Mouse (Mus musculus) limb, embryonic 10.5 days (tissue): Measurements from ENCODE around the gene Polr2b. TPM values are rescaled to one million over a fixed set of nuclear protein-coding genes. Genes with fewer than 3 reads are reported as not detected.
A peak's percentile ranks its signal among the peaks of the same experiment; 100 is the strongest.

Experiments used
- DNase-seq: peaks from one replicate; pipeline ENCODE4 v3.0.0-alpha.2; 2017; ENCODE audit warnings: low spot score
- H3K27ac ChIP-seq: fragments of 300-500 bp; sonication (generic); 2 replicates; pipeline ENCODE4 v1.5.1; 2016; ENCODE audit warnings: mild to moderate bottlenecking
- H3K27me3 ChIP-seq: fragments of 300-500 bp; sonication (generic); 2 replicates; pipeline ENCODE4 v1.6.1; 2016; ENCODE audit warnings: low read depth, mild to moderate bottlenecking; ENCODE audit not compliant: poor library complexity, severe bottlenecking
- H3K36me3 ChIP-seq: fragments of 300-500 bp; sonication (generic); 2 replicates; pipeline ENCODE4 v1.6.1; 2016; ENCODE audit warnings: mild to moderate bottlenecking, moderate library complexity
- H3K4me1 ChIP-seq: fragments of 300-500 bp; sonication (generic); 2 replicates; pipeline ENCODE4 v1.6.1; 2016
- H3K4me3 ChIP-seq: fragments of 300-500 bp; sonication (generic); 2 replicates; pipeline ENCODE4 v1.5.1; 2016; ENCODE audit warnings: mild to moderate bottlenecking, moderate library complexity
- H3K9me3 ChIP-seq: fragments of 300-500 bp; sonication (generic); replicated peaks from 2 replicates; pipeline ENCODE4 v1.6.1; 2016; ENCODE audit warnings: mild to moderate bottlenecking
- WGBS: fragments of 180-500 bp; shearing (Covaris S2); methylation state at CpG from one replicate; pipeline ENCODE4 v1.1.7; 2016; 5-methylcytosine and 5-hydroxymethylcytosine counted together
- polyA plus RNA-seq: library from polyadenylated mRNA; unstranded; fragments of >200 nt; fragmentation: Nextera tagmentation; extraction: Ambion mirVana; gene quantifications from 2 replicates; pipeline ENCODE4 v1.2.1, GENCODE M21; 2016

Gene Polr2b
- polyA plus RNA-seq, 1 experiment from 2014 or later = 95.9 TPM

GRCm38 (mm10) chr5:77277204-77277603 lies 32.7 kb upstream of the Polr2b start:
- H3K27ac ChIP-seq = no peak overlapping the region
- WGBS = 95% methylated on average over 6 of the region's 6 CpGs
- no peak for DNase-seq
- no peaks in the 10 kb centered on the region for H3K27me3 ChIP-seq
- no peak overlapping the region for H3K4me3 ChIP-seq
- peaks cover 100% of the 10 kb centered on the region for H3K36me3 ChIP-seq
- H3K4me1 ChIP-seq = no peaks in the 10 kb centered on the region
- no peaks in the 10 kb centered on the region for H3K9me3 ChIP-seq

- no peak for DNase-seq
- 88% methylated on average over 20 of the region's 20 CpGs for WGBS
Observed at GRCm38 (mm10) chr5:77281518-77282174, 28.3 kb upstream of the Polr2b start.

GRCm38 (mm10) chr5:77282242-77282641 lies 27.7 kb upstream of the Polr2b start:
- Histone ChIP-seq H3K27me3 (no peaks in the 10 kb centered on the region), H3K4me3 (no peak overlapping the region), H3K9me3 (no peaks in the 10 kb centered on the region), H3K4me1 (no peaks in the 10 kb centered on the region), H3K27ac (no peak overlapping the region), H3K36me3 (peaks cover 98% of the 10 kb centered on the region)
- no peak for DNase-seq
- 94% methylated on average over 9 of the region's 9 CpGs for WGBS

More at GRCm38 (mm10) chr5:77281518-77282174, 28.3 kb upstream of the Polr2b start:
- Histone ChIP-seq H3K27me3 (no peaks in the 10 kb centered on the region), H3K4me1 (no peaks in the 10 kb centered on the region), H3K4me3 (no peak overlapping the region), H3K27ac (no peak overlapping the region), H3K9me3 (no peaks in the 10 kb centered on the region), H3K36me3 (peaks cover 98% of the 10 kb centered on the region)

GRCm38 (mm10) chr5:77285685-77286084 lies 24.3 kb upstream of the Polr2b start:
- DNase-seq = no peak
- WGBS = 91% methylated on average over 7 of the region's 7 CpGs
- no peak overlapping the region for H3K27ac ChIP-seq
- H3K4me3 ChIP-seq = no peak overlapping the region
- peaks cover 98% of the 10 kb centered on the region for H3K36me3 ChIP-seq
- peaks cover 5% of the 10 kb centered on the region; the same call in 1 of the 2 replicates for H3K4me1 ChIP-seq
- no peaks in the 10 kb centered on the region for H3K27me3 ChIP-seq
- no peaks in the 10 kb centered on the region for H3K9me3 ChIP-seq

GRCm38 (mm10) chr5:77286904-77287303 lies 23.0 kb upstream of the Polr2b start:
- H3K36me3 ChIP-seq = peaks cover 96% of the 10 kb centered on the region
- WGBS = 90% methylated on average over 5 of the region's 5 CpGs
- H3K27me3 ChIP-seq = no peaks in the 10 kb centered on the region

GRCm38 (mm10) chr5:77287901-77288300 lies 22.0 kb upstream of the Polr2b start:
- WGBS = 86% methylated on average over 6 of the region's 6 CpGs

More at GRCm38 (mm10) chr5:77286904-77287303, 23.0 kb upstream of the Polr2b start:
- DNase-seq = no peak
- no peak overlapping the region for H3K27ac ChIP-seq
- H3K9me3 ChIP-seq = no peaks in the 10 kb centered on the region
- H3K4me3 ChIP-seq = no peak overlapping the region
- H3K4me1 ChIP-seq = peaks cover 5% of the 10 kb centered on the region; the same call in 1 of the 2 replicates

GRCm38 (mm10) chr5:77289686-77290085 lies 20.3 kb upstream of the Polr2b start:
- Histone ChIP-seq H3K4me1 (peaks cover 5% of the 10 kb centered on the region; the same call in 1 of the 2 replicates), H3K27ac (no peak overlapping the region), H3K36me3 (peaks cover 96% of the 10 kb centered on the region), H3K4me3 (no peak overlapping the region), H3K9me3 (no peaks in the 10 kb centered on the region), H3K27me3 (no peaks in the 10 kb centered on the region)
- no peak for DNase-seq
- 67% methylated on average over 8 of the region's 8 CpGs for WGBS

More at GRCm38 (mm10) chr5:77287901-77288300, 22.0 kb upstream of the Polr2b start:
- no peak overlapping the region for H3K27ac ChIP-seq
- H3K36me3 ChIP-seq = peaks cover 96% of the 10 kb centered on the region
- H3K27me3 ChIP-seq = no peaks in the 10 kb centered on the region
- no peak overlapping the region for H3K4me3 ChIP-seq
- peaks cover 5% of the 10 kb centered on the region; the same call in 1 of the 2 replicates for H3K4me1 ChIP-seq
- DNase-seq = no peak
- H3K9me3 ChIP-seq = no peaks in the 10 kb centered on the region

GRCm38 (mm10) chr5:77290606-77291005 lies 19.3 kb upstream of the Polr2b start:
- H3K27ac ChIP-seq = no peak overlapping the region
- no peak overlapping the region for H3K4me3 ChIP-seq
- no peaks in the 10 kb centered on the region for H3K27me3 ChIP-seq
- H3K4me1 ChIP-seq = peaks cover 5% of the 10 kb centered on the region; the same call in 1 of the 2 replicates
- peaks cover 96% of the 10 kb centered on the region for H3K36me3 ChIP-seq
- DNase-seq = no peak
- WGBS = 90% methylated on average over 2 of the region's 2 CpGs
- H3K9me3 ChIP-seq = no peaks in the 10 kb centered on the region

GRCm38 (mm10) chr5:77292803-77293522 lies 17.0 kb upstream of the Polr2b start:
- Histone ChIP-seq H3K36me3 (peaks cover 97% of the 10 kb centered on the region), H3K4me3 (no peak overlapping the region), H3K9me3 (no peaks in the 10 kb centered on the region), H3K27ac (no peak overlapping the region), H3K4me1 (peaks cover 5% of the 10 kb centered on the region; the same call in 1 of the 2 replicates), H3K27me3 (no peaks in the 10 kb centered on the region)
- 90% methylated on average over 7 of the region's 7 CpGs for WGBS
- no peak for DNase-seq

- Histone ChIP-seq H3K4me1 (no peaks in the 10 kb centered on the region), H3K9me3 (no peaks in the 10 kb centered on the region)
- 94% methylated on average over 2 of the region's 2 CpGs for WGBS
Observed at GRCm38 (mm10) chr5:77299486-77299885, 10.5 kb upstream of the Polr2b start.

GRCm38 (mm10) chr5:77301296-77301903 lies 8.5 kb upstream of the Polr2b start:
- Histone ChIP-seq H3K27me3 (no peaks in the 10 kb centered on the region), H3K4me1 (no peaks in the 10 kb centered on the region), H3K9me3 (no peaks in the 10 kb centered on the region), H3K36me3 (peaks cover 77% of the 10 kb centered on the region), H3K27ac (no peak overlapping the region), H3K4me3 (no peak overlapping the region)
- 96% methylated on average over 6 of the region's 6 CpGs for WGBS
- DNase-seq = no peak

More at GRCm38 (mm10) chr5:77299486-77299885, 10.5 kb upstream of the Polr2b start:
- DNase-seq = no peak
- Histone ChIP-seq H3K27me3 (no peaks in the 10 kb centered on the region), H3K36me3 (peaks cover 76% of the 10 kb centered on the region), H3K4me3 (no peak overlapping the region), H3K27ac (no peak overlapping the region)

GRCm38 (mm10) chr5:77307821-77308553 lies 2.0 kb upstream of the Polr2b start:
- H3K9me3 ChIP-seq = no peaks in the 10 kb centered on the region
- H3K36me3 ChIP-seq = peaks cover 50% of the 10 kb centered on the region
- H3K4me1 ChIP-seq = peaks cover 28% of the 10 kb centered on the region
- no peaks in the 10 kb centered on the region for H3K27me3 ChIP-seq
- DNase-seq = no peak
- no peak overlapping the region for H3K27ac ChIP-seq
- WGBS = 91% methylated on average over 5 of the region's 5 CpGs
- peak overlapping the region; percentile 92 for H3K4me3 ChIP-seq
